Mouse (Mus musculus) embryonic fibroblast, embryonic 13.5 days (primary cell): Measurements from ENCODE around the gene Rasa2.
"Not testable (repeated sequence)": the region's sequence is repeated elsewhere in the genome, so short reads cannot be mapped to it uniquely, and the experiment has no call there.

Source experiments
- CTCF ChIP-seq: IDR thresholded peaks from 2 replicates; pipeline ENCODE4 v1.5.1; 2011; ENCODE audit warnings: mild to moderate bottlenecking, control low read depth, low read length, moderate library complexity, borderline replicate concordance; ENCODE audit not compliant: insufficient read depth
- POLR2A ChIP-seq: IDR thresholded peaks from 2 replicates; pipeline ENCODE4 v1.6.1; 2011; ENCODE audit warnings: low read depth, mild to moderate bottlenecking, control low read depth, low read length, moderate library complexity

DNA sequence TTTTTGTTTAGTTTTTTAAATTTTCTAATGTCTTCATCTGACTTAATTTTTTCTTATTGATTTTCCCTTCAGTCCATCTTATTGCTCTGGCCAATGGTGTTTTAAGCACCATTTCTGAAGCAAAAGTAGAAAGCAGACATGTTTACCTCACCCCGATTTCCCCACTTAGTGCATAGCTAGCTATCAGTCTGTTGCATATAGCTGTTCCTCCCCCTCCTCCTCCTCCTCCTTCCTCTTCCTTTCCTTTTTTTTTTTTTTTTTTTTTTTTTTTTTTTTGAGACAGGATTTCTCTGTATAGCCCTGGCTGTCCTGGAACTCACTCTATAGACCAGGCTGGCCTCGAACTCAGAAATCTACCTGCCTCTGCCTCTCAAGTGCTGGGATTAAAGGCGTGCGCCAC lies 95.3 kb downstream of the Rasa2 start:
- not testable (repeated sequence) for TF ChIP-seq CTCF, POLR2A
